Mouse (Mus musculus) heart, postnatal 10 days (tissue): ENCODE data around the gene Ergic1. TPM values are rescaled to one million over a fixed set of nuclear protein-coding genes. Genes with fewer than 3 reads are reported as not detected.

Experiments used
- DNase-seq, 2 experiments: peaks; one replicate each; pipeline ENCODE4 v3.0.0; 2021
- intact Hi-C: fragments of 180-260 bp; cut with DNase I; formaldehyde crosslinking; loops from one replicate; pipeline ENCODE4 v1.15.1; 2025
- total RNA-seq, 2 experiments: library from RNA; stranded (reverse); gene quantifications; 2 replicates each; pipeline ENCODE4 v1.2.3; 2021

The Ergic1 gene
- total RNA-seq, 2 experiments from 2014 or later: 84.4 to 87.8 TPM

DNA sequence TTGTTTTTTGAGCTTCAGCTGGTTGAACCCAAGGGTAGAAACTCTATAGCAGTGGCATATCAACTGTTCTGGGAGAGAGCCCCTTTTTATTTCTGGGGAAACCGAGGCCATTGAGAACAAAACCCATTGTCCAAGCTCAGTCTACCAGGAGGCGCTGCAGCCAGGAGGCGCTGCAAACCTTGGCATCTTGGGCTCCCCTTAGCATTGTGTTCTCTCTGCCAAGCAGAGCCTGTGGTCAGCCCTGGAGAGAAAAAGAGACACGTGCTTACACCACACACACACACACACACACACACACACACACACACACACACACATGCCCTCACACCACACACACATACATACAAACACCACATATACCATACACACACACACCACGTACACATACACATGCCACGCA lies 59.0 kb downstream of the Ergic1 start:
- no peak for DNase-seq
- intact Hi-C loops: loop anchor here (2.0 to 5.0 kb wide), 2 partner anchors 35 to 113 kb away; no protein-coding TSS in a partner anchor

DNA sequence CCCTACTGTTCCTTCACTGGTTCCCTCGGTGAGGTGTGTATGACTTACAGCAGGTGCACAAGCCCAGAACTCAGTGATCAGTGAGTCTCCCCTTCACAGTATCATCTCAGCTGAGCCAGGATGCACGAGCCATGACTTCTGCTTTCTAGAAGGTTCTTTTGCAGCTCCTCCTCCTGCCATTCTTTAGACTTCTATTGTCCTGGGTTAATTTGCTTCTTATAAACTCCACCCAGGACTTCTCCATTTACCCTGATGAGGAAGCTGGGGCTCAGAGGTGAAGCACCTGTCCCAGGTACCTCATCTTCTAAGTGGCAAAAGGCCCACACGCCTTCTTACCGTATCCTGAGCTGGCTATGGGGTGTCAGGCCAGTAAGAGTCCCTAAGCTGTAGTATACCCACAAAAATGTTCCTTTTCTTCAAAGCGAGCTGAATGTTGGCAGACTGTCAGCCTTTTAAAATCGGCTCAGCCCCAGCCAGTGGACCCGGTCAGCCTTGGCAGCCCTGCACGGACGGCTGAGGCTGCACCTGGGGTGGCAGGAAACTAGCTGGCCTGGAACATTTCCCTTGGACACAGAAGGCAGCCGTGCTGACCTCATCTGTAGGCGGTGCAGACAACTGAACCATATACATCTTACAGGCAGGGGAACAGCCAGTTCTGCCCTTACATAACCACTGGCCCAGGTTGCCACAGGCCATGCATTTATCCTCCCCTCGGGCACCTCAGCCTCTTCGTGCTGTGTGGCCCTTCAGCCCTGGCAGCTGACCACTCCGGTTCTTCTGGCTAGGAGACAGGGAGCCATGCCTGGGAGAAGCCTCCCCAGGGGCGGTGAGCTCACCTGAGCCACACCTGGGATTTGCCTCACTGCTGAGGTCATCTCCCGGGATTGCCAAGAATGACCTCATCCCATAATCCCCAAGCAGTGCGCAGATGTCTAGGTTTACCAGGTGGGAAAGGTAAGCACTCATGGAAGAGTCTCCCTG lies 59.8 kb downstream of the Ergic1 start:
- DNase-seq: peak; percentile 71 to 79
- intact Hi-C loops: loop anchor here (2.0 to 5.0 kb wide), 2 partner anchors 36 to 114 kb away; no protein-coding TSS in a partner anchor

DNA sequence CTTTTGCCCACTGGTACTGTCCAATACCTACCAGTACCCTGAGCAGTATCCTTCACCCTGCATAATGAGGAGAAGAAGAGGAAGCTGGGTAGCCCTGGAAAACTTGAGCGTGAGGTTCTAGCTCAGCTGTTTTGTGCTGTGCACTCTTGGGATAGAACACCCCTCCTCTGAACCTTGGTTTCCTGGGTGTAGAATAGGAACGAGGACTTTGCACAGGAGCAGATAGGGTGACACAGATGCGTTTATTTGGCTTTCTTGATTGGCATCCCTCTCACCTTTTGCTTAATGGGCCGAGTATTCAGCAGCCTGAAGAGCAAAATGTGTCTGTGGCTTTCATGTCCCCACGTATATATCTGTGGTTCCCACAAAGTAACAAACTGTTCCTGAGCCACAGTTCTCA lies 60.6 kb downstream of the Ergic1 start:
- intact Hi-C loops: loop anchor here (2.0 to 5.0 kb wide), 2 partner anchors 37 to 115 kb away; no protein-coding TSS in a partner anchor
- no peak for DNase-seq

DNA sequence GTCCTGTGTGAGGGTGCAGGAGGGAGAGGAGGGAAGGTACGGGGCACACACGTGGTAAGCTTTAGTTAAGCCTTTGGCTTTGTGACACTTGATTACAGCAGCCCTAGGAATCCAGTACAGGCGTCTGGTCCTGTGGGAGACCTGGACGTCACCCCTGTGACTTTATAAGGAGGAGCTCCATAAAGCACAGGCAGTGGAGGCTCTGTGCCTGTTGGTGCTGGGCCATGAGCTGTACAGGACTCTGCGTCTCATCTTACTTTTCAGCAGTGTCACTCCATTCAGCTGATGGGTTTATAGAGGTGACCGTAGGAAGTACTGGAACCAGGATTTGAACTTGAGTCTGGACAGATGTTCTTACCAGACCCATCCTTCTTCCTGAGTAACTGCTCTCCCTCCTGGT lies 62.7 kb downstream of the Ergic1 start:
- no peak for DNase-seq
- intact Hi-C loops: loop anchor here (5.0 kb wide), 1 partner anchor 117 kb away; no protein-coding TSS in a partner anchor

DNA sequence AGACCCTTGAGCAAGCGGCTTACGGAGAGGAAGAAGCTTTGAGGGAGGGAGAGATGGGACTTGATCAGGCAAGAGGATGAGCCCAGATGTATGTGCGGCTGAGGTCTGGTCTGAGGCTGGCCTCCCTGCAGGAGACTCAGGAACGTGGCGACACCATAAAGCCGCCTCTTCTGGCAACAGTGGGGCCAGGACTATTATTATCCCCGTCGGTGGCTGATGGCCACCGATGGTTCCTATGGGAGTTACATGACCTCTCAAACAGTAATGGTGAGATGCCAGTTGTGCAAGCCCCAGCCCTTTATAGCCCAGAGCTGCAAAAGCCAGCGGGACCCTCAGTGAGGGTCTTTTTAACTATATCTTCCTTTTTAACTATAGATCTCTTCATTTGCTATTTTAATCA lies 63.7 kb downstream of the Ergic1 start:
- intact Hi-C loops: loop anchor here (5.0 kb wide), 1 partner anchor 118 kb away; no protein-coding TSS in a partner anchor
- DNase-seq: peak in 1 of 2 experiments; percentile 50

DNA sequence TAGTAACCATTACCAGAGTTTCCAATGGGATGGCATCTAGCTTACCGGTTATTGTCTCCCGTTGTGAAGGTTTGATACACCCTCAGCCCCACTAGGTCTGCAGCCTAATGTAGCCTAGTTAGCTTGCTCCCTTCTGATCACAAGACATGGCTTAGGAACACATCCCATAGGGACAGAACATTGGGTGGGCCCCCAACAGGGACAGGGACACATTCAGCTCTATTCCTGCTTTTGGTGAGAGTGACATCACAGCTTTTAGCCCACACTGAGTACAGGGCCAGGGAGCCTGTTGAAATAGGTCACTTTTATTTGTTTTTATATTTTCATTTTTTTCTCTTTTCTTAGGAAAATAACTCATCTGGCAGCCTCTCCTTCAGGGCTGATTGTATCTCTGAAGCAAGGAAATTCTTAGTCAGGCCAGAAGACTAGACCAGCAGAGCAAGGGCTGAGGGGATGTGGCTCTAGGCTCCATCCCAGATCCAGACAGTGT lies 64.3 kb downstream of the Ergic1 start:
- no peak for DNase-seq
- intact Hi-C loops: no loop called here

DNA sequence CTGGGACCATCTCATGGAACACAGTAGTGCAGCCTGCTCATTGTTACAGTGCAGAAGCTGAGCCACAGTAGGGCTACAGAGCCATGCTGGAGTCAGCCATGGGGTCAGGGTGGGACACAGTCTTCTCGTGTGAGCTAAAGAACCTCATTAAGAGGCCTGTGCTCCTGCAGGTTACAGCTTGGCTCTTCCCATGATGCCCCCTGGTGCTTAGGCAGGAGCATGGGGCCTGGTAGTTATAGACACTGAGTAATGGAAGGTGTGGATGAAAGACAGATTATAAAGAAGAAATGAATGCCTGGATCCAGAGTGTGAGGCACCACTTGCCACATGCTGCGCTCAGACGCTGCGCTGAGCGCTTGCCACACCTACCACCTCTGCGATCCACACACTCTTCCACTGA lies 67.2 kb downstream of the Ergic1 start:
- no peak for DNase-seq
- intact Hi-C loops: no loop called here

DNA sequence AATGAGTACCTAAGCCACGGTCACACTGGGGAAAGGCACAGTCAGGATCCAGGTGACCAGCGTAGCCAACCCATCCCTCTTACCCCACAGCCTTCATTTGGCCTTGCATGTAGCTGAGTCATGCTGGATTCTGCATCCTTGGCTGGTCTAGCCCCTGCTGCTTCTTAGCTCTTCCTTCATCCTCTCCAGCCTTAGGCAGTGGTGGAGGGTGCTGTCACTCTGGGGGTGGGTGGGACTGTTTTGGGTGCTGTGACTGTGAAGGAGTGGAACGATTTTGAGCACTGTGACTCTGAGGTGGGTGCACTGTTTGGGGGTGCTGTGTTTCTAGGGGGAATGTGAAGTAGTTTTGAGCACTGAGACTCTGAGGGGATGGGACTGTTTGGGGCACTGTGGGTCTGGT lies 67.6 kb downstream of the Ergic1 start:
- intact Hi-C loops: no loop called here
- DNase-seq: no peak

DNA sequence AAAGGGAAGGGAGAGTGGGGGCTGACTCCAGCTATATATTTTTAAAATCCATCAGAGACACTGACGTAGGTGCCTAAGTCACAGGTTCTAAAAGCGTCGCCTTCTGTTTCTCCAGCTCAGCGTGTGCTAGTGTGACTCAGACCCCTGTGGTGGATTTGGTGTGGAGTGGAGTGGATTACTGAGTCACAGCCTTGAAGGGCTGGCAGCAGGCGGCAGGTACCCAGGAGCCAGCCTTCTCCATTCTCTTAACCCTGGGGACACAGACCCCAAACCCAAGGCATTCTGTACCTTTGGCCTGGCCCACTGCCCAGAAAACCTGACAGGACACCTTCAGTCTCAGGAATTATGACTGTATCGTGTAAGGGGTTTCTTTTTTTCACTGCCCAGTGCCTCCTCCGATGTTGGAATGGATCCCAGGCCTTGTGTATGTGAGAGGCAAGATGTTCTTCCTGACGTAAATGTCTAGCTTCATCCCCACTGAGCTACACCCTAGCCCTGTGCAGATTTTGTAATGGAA lies 70.6 kb downstream of the Ergic1 start:
- DNase-seq: no peak
- intact Hi-C loops: no loop called here

DNA sequence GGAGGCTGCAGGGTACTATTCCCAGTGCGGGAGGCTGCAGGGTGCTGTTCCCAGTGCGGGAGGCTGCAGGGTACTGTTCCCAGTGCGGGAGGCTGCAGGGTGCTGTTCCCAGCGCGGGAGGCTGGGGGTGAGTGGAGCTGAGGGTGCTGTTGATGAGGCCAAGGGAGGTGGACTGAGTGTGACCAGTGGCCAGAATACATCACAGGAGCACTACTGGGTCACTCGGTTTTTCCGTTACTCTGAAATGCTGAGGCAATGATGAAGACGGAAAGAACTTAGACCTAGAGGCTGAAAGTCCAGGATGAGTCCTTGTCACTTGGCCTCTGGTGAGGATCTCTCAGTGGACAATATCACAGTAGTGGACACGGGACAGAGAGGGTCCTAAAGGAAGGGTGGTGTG lies 71.9 kb downstream of the Ergic1 start:
- intact Hi-C loops: no loop called here
- DNase-seq: no peak

DNA sequence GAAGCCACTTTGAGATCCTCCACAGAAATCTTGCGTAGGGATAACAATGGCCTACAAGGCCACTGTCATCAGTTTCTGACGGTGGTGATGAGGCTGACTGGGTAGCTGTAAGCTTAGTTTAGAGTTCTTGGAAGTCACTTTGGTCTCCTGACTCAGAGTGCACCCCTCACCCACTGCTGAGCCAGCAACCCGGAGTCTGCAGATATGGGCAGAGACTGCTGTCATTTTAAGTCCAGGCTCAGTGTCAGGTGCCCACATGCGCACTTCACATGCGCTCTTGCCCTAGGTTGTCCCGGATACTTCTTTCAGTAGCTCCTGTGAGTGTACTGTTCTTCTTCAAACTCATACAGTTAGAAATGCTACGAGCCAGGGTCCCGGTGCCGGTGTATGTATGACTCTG lies 72.6 kb downstream of the Ergic1 start:
- intact Hi-C loops: no loop called here
- DNase-seq: no peak

DNA sequence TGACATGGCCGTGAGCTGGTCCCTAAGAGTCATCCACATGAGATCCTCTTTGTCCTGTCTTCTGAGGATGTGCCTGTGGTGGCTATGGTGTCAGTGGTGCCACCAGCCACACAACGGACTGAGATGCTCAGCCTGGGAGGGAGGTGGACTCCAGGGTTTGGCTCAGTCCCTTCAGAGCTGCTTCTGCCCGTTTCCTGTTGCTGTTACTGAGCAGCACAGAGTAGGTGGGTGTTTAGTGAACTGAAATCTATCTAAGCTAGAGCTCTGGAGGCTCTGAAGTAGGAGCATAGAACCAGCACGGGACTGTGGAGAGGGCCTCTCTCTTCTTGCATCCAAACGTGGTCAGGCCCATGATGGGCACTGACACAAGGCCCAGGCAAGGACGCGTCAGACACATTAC lies 73.2 kb downstream of the Ergic1 start:
- intact Hi-C loops: no loop called here
- DNase-seq: no peak

DNA sequence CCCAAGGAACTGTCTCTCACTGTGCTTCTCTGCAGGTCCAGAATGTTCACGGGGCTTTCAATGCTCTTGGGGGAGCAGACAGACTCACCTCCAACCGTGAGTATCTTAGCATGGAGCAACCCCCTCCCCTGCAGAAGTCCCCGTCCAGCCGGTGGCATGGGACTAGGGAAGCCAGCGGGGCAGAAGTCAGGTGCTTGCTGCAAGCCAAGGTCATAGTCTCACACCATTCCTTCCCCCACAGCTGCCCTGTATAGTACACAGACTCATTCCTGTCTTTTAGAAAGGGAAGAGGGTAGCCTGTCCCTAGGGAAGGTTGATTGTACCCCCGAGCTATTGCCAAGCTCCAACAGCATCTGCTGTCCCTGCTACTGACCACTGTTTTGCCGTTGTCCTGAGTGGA lies 74.7 kb downstream of the Ergic1 start:
- DNase-seq: no peak
- intact Hi-C loops: loop anchor here (5.0 kb wide), 1 partner anchor 324 kb away; no protein-coding TSS in a partner anchor

DNA sequence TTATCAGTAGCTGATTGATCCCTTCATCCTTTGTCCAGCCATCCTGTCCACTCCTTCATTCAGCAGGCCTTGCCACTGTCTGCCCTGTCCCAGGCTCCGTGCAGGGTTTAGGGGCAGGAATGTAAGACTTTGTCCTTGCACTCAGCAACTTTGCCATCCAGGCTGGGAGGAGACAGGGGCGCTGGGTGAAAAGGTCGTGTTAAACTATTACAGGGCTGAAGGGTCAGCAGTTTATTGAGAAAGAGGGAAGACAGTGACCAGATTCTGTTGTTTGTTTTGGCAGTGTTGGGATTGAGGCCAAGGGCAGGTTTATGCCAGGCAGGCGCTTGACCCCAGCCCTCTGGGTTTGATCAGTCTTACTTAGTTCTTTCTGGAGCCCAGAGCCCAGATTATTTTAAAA lies 76.6 kb downstream of the Ergic1 start:
- intact Hi-C loops: loop anchor here (1.0 to 5.0 kb wide), 4 partner anchors 41 to 326 kb away; no protein-coding TSS in a partner anchor
- DNase-seq: no peak

DNA sequence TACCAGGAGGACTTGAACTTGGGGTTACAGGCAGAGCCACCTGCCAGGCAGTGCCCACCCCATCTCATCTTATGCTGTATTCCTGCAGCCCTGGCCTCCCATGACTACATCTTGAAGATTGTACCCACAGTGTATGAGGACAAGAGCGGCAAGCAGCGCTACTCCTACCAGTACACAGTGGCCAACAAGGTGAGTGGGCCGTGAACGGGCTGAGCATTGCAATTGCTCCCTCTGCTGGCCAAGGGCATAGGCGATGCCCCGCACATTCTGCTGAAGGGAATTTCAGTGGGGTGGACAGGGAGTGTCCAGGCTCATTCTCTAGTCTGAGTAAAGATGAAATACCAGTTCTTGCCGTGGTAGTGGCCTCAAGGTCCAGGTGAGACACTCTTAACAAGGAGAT lies 77.4 kb downstream of the Ergic1 start:
- peak; percentile 89 to 92 for DNase-seq
- intact Hi-C loops: loop anchor here (1.0 to 5.0 kb wide), 4 partner anchors 42 to 326 kb away; no protein-coding TSS in a partner anchor

DNA sequence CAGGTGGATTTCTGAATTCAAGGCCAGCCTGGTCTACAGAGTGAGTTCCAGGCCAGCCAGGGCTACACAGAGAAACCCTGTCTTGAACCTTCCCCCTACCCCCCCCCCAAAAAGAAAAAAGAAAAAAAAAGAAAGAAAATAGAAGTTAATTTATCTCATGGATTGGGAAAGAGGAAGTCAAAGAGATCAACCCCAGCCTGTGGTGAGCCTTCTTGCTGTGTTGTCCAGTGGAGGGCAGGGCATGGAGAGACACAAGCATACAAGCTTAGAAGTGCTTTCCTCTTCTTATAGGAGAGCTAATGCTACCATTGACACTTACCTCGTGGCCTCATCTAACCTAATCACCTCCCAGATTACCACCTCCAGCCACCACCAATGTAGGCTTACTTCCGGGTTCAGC lies 78.5 kb downstream of the Ergic1 start:
- intact Hi-C loops: loop anchor here (2.0 to 5.0 kb wide), 2 partner anchors 43 to 327 kb away; no protein-coding TSS in a partner anchor
- no peak for DNase-seq

DNA sequence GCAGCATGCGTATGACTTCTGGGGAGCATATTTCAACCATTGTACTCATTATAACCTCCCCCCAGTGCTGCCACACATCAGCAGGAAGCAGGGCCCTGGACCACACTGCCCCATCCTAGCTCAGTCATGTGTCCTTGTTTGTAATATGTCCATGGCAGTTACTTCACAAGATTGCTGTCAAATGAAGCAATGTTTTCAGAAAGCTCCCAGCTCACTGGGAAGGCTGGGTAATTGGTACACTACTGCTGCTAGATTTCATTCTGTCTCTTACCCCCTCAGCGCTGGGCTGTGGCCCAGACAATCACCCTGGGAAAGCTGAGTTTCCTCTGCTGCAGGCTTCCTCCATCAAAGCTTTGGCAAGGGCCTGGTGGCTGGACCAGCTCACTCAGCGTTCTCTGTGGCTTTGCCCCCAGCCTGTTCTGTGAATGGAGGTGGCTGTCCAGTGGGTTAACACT lies 79.0 kb downstream of the Ergic1 start:
- intact Hi-C loops: no loop called here
- no peak for DNase-seq

DNA sequence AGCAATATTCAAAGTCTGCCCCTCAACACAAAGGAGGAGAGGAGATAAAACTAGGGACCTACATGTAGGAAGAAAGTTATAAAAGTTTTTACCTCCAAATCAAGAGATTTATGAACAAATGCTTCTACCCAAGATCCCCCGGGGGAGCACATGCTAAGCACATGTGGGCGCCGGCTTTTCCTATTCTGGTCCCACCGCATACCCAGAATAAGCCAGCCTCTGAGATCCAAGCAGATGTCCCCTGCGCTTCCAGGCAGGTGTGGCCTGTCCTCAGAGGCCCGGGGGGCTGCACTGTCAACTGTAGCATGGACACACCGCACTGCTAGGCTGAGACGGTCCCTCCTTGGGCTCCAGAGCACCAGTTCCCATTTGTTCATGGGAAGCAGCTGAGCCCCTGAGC lies 82.2 kb downstream of the Ergic1 start:
- DNase-seq: no peak
- intact Hi-C loops: no loop called here

DNA sequence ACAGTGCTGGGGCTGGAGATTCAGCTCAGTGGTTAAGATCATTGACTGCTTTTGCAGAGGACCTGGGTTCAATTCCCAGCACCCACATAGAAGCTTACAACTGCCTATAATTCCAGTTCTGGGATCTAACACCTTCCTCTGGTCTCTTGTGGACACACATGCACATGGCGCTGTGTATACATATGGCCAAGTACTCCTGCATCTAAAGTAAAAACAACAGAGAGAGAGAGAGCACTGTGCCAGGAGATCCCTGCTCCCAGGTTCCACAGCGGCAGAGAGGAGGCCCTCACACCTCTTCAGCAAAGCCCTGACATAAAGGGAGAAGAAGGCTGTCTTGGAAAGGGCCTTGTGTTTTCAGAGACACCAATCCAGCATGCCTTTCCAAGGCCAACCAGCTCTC lies 82.7 kb downstream of the Ergic1 start:
- no peak for DNase-seq
- intact Hi-C loops: no loop called here

DNA sequence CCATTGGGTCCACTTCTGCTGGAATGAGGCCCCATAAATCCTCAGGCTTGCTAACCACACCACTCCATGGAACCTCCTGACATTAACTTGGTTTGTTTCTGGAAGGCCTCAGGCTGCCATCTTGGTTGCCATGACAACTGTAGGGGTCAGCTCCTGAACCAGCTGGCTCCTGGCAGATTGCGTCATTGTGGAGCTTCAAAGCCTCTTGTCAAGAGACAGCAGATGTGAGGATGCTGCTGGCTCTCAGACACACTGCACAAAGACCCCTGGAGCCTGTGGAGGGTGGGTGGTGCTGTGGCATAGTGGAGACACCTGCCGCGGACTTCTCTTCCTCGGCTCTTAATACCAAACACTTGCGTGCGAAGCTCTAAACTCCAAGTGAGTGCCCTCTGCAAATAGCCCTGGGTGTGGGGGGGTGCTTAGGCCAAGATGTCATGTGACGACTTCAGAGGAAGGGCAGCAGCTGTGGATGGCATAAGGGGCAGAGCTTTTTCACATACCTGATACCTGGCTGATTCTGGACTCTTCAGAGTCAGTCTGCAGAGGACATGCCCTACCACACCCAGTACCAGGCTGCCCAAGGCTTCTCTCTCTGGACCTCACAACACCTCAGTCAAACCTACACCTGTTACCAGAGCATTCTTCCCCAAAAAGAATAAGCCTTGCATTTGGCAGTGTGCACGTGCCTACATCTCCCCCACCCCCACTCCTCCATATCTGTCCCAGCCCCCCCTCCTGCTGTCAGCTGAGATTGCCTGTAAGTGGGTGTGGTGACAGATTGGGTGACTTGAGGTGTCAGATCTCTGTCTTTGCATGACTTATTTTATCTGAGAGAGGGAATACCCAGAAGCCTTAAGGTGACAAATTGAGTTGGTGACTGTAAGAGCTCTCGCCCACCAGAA lies 83.5 kb downstream of the Ergic1 start:
- intact Hi-C loops: no loop called here
- DNase-seq: no peak
